Mouse (Mus musculus): Measurements from ENCODE around the gene Bbs1.
"Not testable (repeated sequence)": the region's sequence is repeated elsewhere in the genome, so short reads cannot be mapped to it uniquely, and the experiment has no call there.

- TF ChIP-seq POLR2A (IDR thresholded peaks at IDR 0.05; ENCODE audit: extremely low read depth, insufficient read depth, low read length); CTCF (IDR thresholded peaks at IDR 0.05; ENCODE audit: low read depth, low read length): not testable (repeated sequence)
Observed at GRCm38 (mm10) chr19:4948641-4949040, 42.2 kb upstream of the Bbs1 start.
